ENCODE assay signal across 9 mouse cellular contexts in genomic region chr5:128809406-128809805, GRCm38 (mm10).
DNase-seq lines count a peak whose midpoint lies in the region; ATAC-seq and TF ChIP-seq lines count a peak whose summit lies in the region.
"Had no signal": no experiment of that assay in that cellular context is flagged by ENCODE, and none has a peak within 500 bp of the region (broad histone marks: within the 10 kb centered on the region; RNA-seq: fewer than 3 reads in every experiment).

No protein-coding gene starts in this region.

- H3K27me3 ChIP-seq in lung, embryonic 14.5 days (ENCODE audit: insufficient read depth, low read length), result no peaks in the 10 kb centered on the region
- no peaks in the 10 kb centered on the region for H3K27me3 ChIP-seq in midbrain, embryonic 11.5 days (ENCODE audit: control insufficient read depth, insufficient read depth, low read length)

- no peak overlapping the region for H3K4me3 ChIP-seq in lung, embryonic 14.5 days (ENCODE audit: low read depth, low read length)
- H3K4me3 ChIP-seq in midbrain, embryonic 11.5 days (ENCODE audit: low read depth, low read length), result no peak overlapping the region
- H3K4me3 ChIP-seq: embryonic facial prominence, embryonic 12.5 days had no signal

- H3K36me3 ChIP-seq in lung, embryonic 14.5 days (ENCODE audit: insufficient read depth), result no peaks in the 10 kb centered on the region
- H3K36me3 ChIP-seq in midbrain, embryonic 11.5 days (ENCODE audit: control insufficient read depth, insufficient read depth, low read length), result no peaks in the 10 kb centered on the region
- H3K36me3 ChIP-seq: embryonic facial prominence, embryonic 12.5 days had no signal

- WGBS in lung, embryonic 14.5 days, result 54% methylated on average over 5 of the region's 5 CpGs
- WGBS in midbrain, embryonic 11.5 days, result 48% methylated on average over 5 of the region's 5 CpGs

- no peaks in the 10 kb centered on the region for H3K9me3 ChIP-seq in lung, embryonic 14.5 days (ENCODE audit: low read depth, low read length)
- no peaks in the 10 kb centered on the region for H3K9me3 ChIP-seq in midbrain, embryonic 11.5 days (ENCODE audit: control insufficient read depth, low read length)
- H3K9me3 ChIP-seq: embryonic facial prominence, embryonic 12.5 days had no signal

- H3K4me1 ChIP-seq in lung, embryonic 14.5 days (ENCODE audit: insufficient read depth), result no peaks in the 10 kb centered on the region
- no peaks in the 10 kb centered on the region for H3K4me1 ChIP-seq in midbrain, embryonic 11.5 days (ENCODE audit: control insufficient read depth, insufficient read depth, low read length)
- H3K4me1 ChIP-seq: embryonic facial prominence, embryonic 12.5 days had no signal

- H3K4me2 ChIP-seq in lung, embryonic 14.5 days, result no peak overlapping the region
- no peak overlapping the region for H3K4me2 ChIP-seq in midbrain, embryonic 11.5 days
- H3K4me2 ChIP-seq: embryonic facial prominence, embryonic 12.5 days had no signal

- no peak overlapping the region for H3K9ac ChIP-seq in lung, embryonic 14.5 days
- no peak overlapping the region for H3K9ac ChIP-seq in midbrain, embryonic 11.5 days (ENCODE audit: low read length)
- H3K9ac ChIP-seq: embryonic facial prominence, embryonic 12.5 days had no signal

- peak; percentile 69 for TF ChIP-seq CTCF in lung, embryonic 14.5 days (IDR thresholded peaks at IDR 0.05; ENCODE audit: low read depth)

- peak; percentile 16 to 56 for DNase-seq in adrenal gland, adult (ENCODE audit: inconsistent age in 2 of 2, low spot score in 1 of 2)
- DNase-seq in adrenal gland, postnatal 4 days (ENCODE audit: low spot score in 2 of 2), result no peak
- peak; percentile 29 for DNase-seq in lung, embryonic 14.5 days
- DNase-seq in lung, postnatal 4 days, result no peak
- peak; percentile 41 for DNase-seq in embryo, embryonic 11 days
- DNase-seq in midbrain, embryonic 11.5 days (ENCODE audit: low spot score, missing footprints), result peak; percentile 66
- DNase-seq in frontal cortex, postnatal 10 days (ENCODE audit: low spot score in 2 of 2), result no peak
- DNase-seq in gastrocnemius, postnatal 10 days, result no peak

- ATAC-seq in lung, embryonic 14.5 days (ENCODE audit: insufficient read depth), result no peak
- ATAC-seq in midbrain, embryonic 11.5 days (ENCODE audit: low FRiP score), result no peak

- no peak overlapping the region for H3K27ac ChIP-seq in lung, embryonic 14.5 days (ENCODE audit: low read depth)
- H3K27ac ChIP-seq in midbrain, embryonic 11.5 days (ENCODE audit: low read depth, low read length), result no peak overlapping the region
- H3K27ac ChIP-seq: embryonic facial prominence, embryonic 12.5 days had no signal

Comparison
In these comparisons a context has a peak if more than half of its experiments do, and no peak if none do; other contexts are left out.
1. DNase-seq: peak in adrenal gland, adult (2 of 2), lung, embryonic 14.5 days (single experiment), embryo, embryonic 11 days (single experiment) and midbrain, embryonic 11.5 days (single experiment); none in adrenal gland, postnatal 4 days (0 of 2), lung, postnatal 4 days (0 of 2), frontal cortex, postnatal 10 days (0 of 2) and gastrocnemius, postnatal 10 days (single experiment).